In the genomic region with DNA sequence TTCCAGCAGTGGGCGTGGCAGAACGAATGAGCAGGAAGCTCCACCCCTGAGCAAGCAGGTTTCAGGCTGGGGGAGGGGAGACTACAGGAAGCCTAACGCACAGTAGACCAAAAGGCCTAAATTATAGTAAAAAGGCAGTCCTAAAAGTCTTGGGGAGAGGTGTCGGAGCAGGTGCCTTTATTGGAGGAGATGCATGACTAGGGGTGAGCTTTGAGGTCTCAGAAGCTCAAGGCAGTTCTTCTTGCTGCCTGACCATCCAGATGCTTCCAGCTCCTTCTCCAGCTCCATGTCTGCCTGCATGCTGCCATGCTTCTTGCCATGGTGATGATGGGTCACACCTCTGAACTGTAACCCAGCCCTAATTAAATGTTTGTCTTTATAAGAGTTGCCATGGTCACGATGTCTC, we compare ENCODE assay signal across 13 mouse cellular contexts. TPM values are rescaled to one million over a fixed set of nuclear protein-coding genes. Genes with fewer than 3 reads are reported as not detected.
DNase-seq lines count a peak whose midpoint lies in the region; ATAC-seq and TF ChIP-seq lines count a peak whose summit lies in the region.
"Had no signal": no experiment of that assay in that cellular context is flagged by ENCODE, and none has a peak within 500 bp of the region (broad histone marks: within the 10 kb centered on the region; RNA-seq: fewer than 3 reads in every experiment).

No protein-coding gene starts in this region.

- H3K9ac ChIP-seq in forebrain, embryonic 11.5 days (ENCODE audit: low read length), result no peak overlapping the region
- no peak overlapping the region for H3K9ac ChIP-seq in forebrain, embryonic 16.5 days (replicated peaks; ENCODE audit: low read depth, low read length)
- H3K9ac ChIP-seq in liver, embryonic 12.5 days, result no peak overlapping the region
- H3K9ac ChIP-seq in liver, postnatal 0 days (replicated peaks), result no peak overlapping the region
- no peak overlapping the region for H3K9ac ChIP-seq in liver, embryonic 16.5 days (ENCODE audit: low read depth, low read length)

- no peak overlapping the region for H3K4me3 ChIP-seq in forebrain, embryonic 11.5 days (ENCODE audit: low read depth, low read length)
- no peak overlapping the region for H3K4me3 ChIP-seq in forebrain, embryonic 16.5 days (replicated peaks; ENCODE audit: low read length)
- peak overlapping the region; percentile 17 for H3K4me3 ChIP-seq in liver, embryonic 12.5 days
- H3K4me3 ChIP-seq in liver, postnatal 0 days (ENCODE audit: low read depth, low read length), result no peak overlapping the region
- no peak overlapping the region; the same call in 1 of the 2 replicates for H3K4me3 ChIP-seq in liver, embryonic 16.5 days (ENCODE audit: low read depth, low read length)

- ATAC-seq in forebrain, embryonic 11.5 days (replicated peaks; ENCODE audit: low FRiP score), result peak; percentile 55
- no peak for ATAC-seq in forebrain, embryonic 16.5 days
- ATAC-seq in liver, embryonic 12.5 days, result peak; percentile 78
- ATAC-seq in liver, postnatal 0 days, result no peak
- ATAC-seq in liver, embryonic 16.5 days (ENCODE audit: low read depth), result 0 out of 2 replicates have a peak, but pooled peaks have one; percentile 43
- ATAC-seq: forebrain, embryonic 14.5 days had no signal

- TF ChIP-seq EP300 in liver, postnatal 0 days (IDR thresholded peaks at IDR 0.05; ENCODE audit: low read depth), result no peak

- H3K4me2 ChIP-seq in forebrain, embryonic 11.5 days (ENCODE audit: low read depth, low read length, severe bottlenecking), result no peak overlapping the region
- H3K4me2 ChIP-seq in forebrain, embryonic 16.5 days (ENCODE audit: low read length), result no peak overlapping the region
- H3K4me2 ChIP-seq in liver, embryonic 12.5 days, result peak overlapping the region; percentile 49
- no peak overlapping the region for H3K4me2 ChIP-seq in liver, postnatal 0 days (ENCODE audit: low read depth, low read length)
- peak overlapping the region; percentile 27; the same call in 1 of the 2 replicates for H3K4me2 ChIP-seq in liver, embryonic 16.5 days (ENCODE audit: low read depth, low read length)

- H3K9me3 ChIP-seq in forebrain, embryonic 11.5 days (ENCODE audit: control insufficient read depth, low read length), result no peaks in the 10 kb centered on the region
- H3K9me3 ChIP-seq in forebrain, embryonic 16.5 days (ENCODE audit: control insufficient read depth, low read length), result 0 out of 2 replicates have a peak, but pooled peaks cover 2% of the 10 kb centered on the region
- H3K9me3 ChIP-seq in liver, embryonic 12.5 days (replicated peaks), result no peaks in the 10 kb centered on the region
- no peaks in the 10 kb centered on the region for H3K9me3 ChIP-seq in liver, postnatal 0 days (ENCODE audit: low read length)
- no peaks in the 10 kb centered on the region for H3K9me3 ChIP-seq in liver, embryonic 16.5 days (replicated peaks; ENCODE audit: control insufficient read depth, low read length)

- WGBS in forebrain, embryonic 11.5 days, result 60% methylated on average over 4 of the region's 5 CpGs
- 75% methylated on average over 3 of the region's 5 CpGs for WGBS in forebrain, embryonic 16.5 days
- WGBS in liver, embryonic 12.5 days (ENCODE audit: insufficient replicate concordance), result 45% methylated on average over 5 of the region's 5 CpGs
- WGBS in liver, postnatal 0 days (ENCODE audit: insufficient replicate concordance), result 74% methylated on average over 3 of the region's 5 CpGs
- 64% methylated on average over 4 of the region's 5 CpGs for WGBS in liver, embryonic 16.5 days (ENCODE audit: insufficient replicate concordance)

- H3K36me3 ChIP-seq in forebrain, embryonic 11.5 days (ENCODE audit: control insufficient read depth, insufficient read depth, low read length), result no peaks in the 10 kb centered on the region
- H3K36me3 ChIP-seq in forebrain, embryonic 16.5 days (ENCODE audit: control insufficient read depth, insufficient read depth), result no peaks in the 10 kb centered on the region
- no peaks in the 10 kb centered on the region for H3K36me3 ChIP-seq in liver, embryonic 12.5 days
- no peaks in the 10 kb centered on the region for H3K36me3 ChIP-seq in liver, postnatal 0 days (replicated peaks; ENCODE audit: insufficient read depth, low read length)
- H3K36me3 ChIP-seq in liver, embryonic 16.5 days (ENCODE audit: control insufficient read depth, insufficient read depth), result no peaks in the 10 kb centered on the region

- intact Hi-C loops in gastrocnemius, postnatal 14 days (cut with DNase I; ENCODE audit: low total_unique reads), result no loop called here

- no peak for DNase-seq in forebrain, embryonic 11.5 days (ENCODE audit: low spot score)
- DNase-seq in liver, postnatal 0 days, result no peak
- peak; percentile 12 for DNase-seq in forelimb bud, embryonic 11.5 days (ENCODE audit: low read depth, low spot score)
- no peak for DNase-seq in spleen, postnatal 36 days (ENCODE audit: low spot score in 2 of 2)
- DNase-seq in gastrocnemius, postnatal 14 days, result no peak
- DNase-seq: adrenal gland, adult 8-10 months; layer of hippocampus, postnatal 36 days; lung, adult 2 months; thymus, adult 18-20 months had no signal

- H3K27me3 ChIP-seq in forebrain, embryonic 11.5 days (ENCODE audit: control insufficient read depth, insufficient read depth, low read length), result no peaks in the 10 kb centered on the region
- H3K27me3 ChIP-seq in forebrain, embryonic 16.5 days (replicated peaks; ENCODE audit: control insufficient read depth, insufficient read depth, low read length), result no peaks in the 10 kb centered on the region
- no peaks in the 10 kb centered on the region for H3K27me3 ChIP-seq in liver, embryonic 12.5 days (replicated peaks)
- no peaks in the 10 kb centered on the region for H3K27me3 ChIP-seq in liver, postnatal 0 days (ENCODE audit: insufficient read depth, low read length)
- no peaks in the 10 kb centered on the region for H3K27me3 ChIP-seq in liver, embryonic 16.5 days (ENCODE audit: control insufficient read depth, insufficient read depth, low read depth, low read length)

- no peaks in the 10 kb centered on the region for H3K4me1 ChIP-seq in forebrain, embryonic 11.5 days (replicated peaks; ENCODE audit: control insufficient read depth, insufficient read depth, low read length)
- H3K4me1 ChIP-seq in forebrain, embryonic 16.5 days (replicated peaks; ENCODE audit: control insufficient read depth, insufficient read depth, low read length), result no peaks in the 10 kb centered on the region
- peaks cover 3% of the 10 kb centered on the region for H3K4me1 ChIP-seq in liver, embryonic 12.5 days
- no peaks in the 10 kb centered on the region for H3K4me1 ChIP-seq in liver, postnatal 0 days (ENCODE audit: insufficient read depth)
- H3K4me1 ChIP-seq in liver, embryonic 16.5 days (ENCODE audit: control insufficient read depth, low read depth, low read length), result peaks cover 3% of the 10 kb centered on the region

- no peak for TF ChIP-seq CTCF in liver, postnatal 0 days (IDR thresholded peaks at IDR 0.05; ENCODE audit: low read depth)

- no peak overlapping the region for H3K27ac ChIP-seq in forebrain, embryonic 11.5 days (ENCODE audit: low read depth, low read length)
- no peak overlapping the region for H3K27ac ChIP-seq in forebrain, embryonic 16.5 days (ENCODE audit: low read length)
- H3K27ac ChIP-seq in liver, embryonic 12.5 days, result no peak overlapping the region
- no peak overlapping the region for H3K27ac ChIP-seq in liver, postnatal 0 days (ENCODE audit: low read depth)
- H3K27ac ChIP-seq in liver, embryonic 16.5 days (ENCODE audit: low read length), result no peak overlapping the region

RNA-seq across cellular contexts. Expression of gene Birc2, which starts 31.8 kb away (rescaled TPM):
- 45.6 and 47.7 TPM in 2 replicates for polyA plus RNA-seq in forebrain, embryonic 11.5 days (2014; fragmentation: Nextera tagmentation; extraction: Ambion mirVana)
- polyA plus RNA-seq in forebrain, embryonic 16.5 days (2015; fragmentation: Nextera tagmentation; extraction: Ambion mirVana), result 56.8 and 57.8 TPM in 2 replicates
- 15.0 and 15.6 TPM in 2 replicates for polyA plus RNA-seq in liver, embryonic 12.5 days (2016; fragmentation: Nextera tagmentation; extraction: Ambion mirVana)
- polyA plus RNA-seq in liver, postnatal 0 days (2015; fragmentation: Nextera tagmentation; extraction: Ambion mirVana), result 11.8 and 13.8 TPM in 2 replicates
- polyA plus RNA-seq in liver, embryonic 16.5 days (2015; fragmentation: Nextera tagmentation; extraction: Ambion mirVana), result 14.2 and 14.4 TPM in 2 replicates
- total RNA-seq in gastrocnemius, postnatal 14 days (2021), result 10 to 100 TPM; 15.2 to 17.6 TPM

RNA-seq across cellular contexts. Expression of gene Tmem123, which starts 41.3 kb away (rescaled TPM):
- polyA plus RNA-seq in forebrain, embryonic 11.5 days (2014; fragmentation: Nextera tagmentation; extraction: Ambion mirVana), result 120 and 122 TPM in 2 replicates
- polyA plus RNA-seq in forebrain, embryonic 16.5 days (2015; fragmentation: Nextera tagmentation; extraction: Ambion mirVana), result 23.0 and 31.0 TPM in 2 replicates
- polyA plus RNA-seq in liver, embryonic 12.5 days (2016; fragmentation: Nextera tagmentation; extraction: Ambion mirVana), result 59.4 and 60.3 TPM in 2 replicates
- 27.7 and 29.2 TPM in 2 replicates for polyA plus RNA-seq in liver, postnatal 0 days (2015; fragmentation: Nextera tagmentation; extraction: Ambion mirVana)
- 28.6 and 30.5 TPM in 2 replicates for polyA plus RNA-seq in liver, embryonic 16.5 days (2015; fragmentation: Nextera tagmentation; extraction: Ambion mirVana)
- total RNA-seq in gastrocnemius, postnatal 14 days (2021), result 10 to 100 TPM; 23.1 to 26.7 TPM

Comparison
In these comparisons a context has a peak if more than half of its experiments do, and no peak if none do; other contexts are left out.
1. ATAC-seq: peak in forebrain, embryonic 11.5 days (single experiment), liver, embryonic 12.5 days (single experiment) and liver, embryonic 16.5 days (single experiment); none in forebrain, embryonic 16.5 days (single experiment) and liver, postnatal 0 days (single experiment).
2. H3K4me2 ChIP-seq: peak in liver, embryonic 12.5 days (single experiment) and liver, embryonic 16.5 days (single experiment); none in forebrain, embryonic 11.5 days (single experiment), forebrain, embryonic 16.5 days (single experiment) and liver, postnatal 0 days (single experiment).